Mouse (Mus musculus) heart, adult 18-20 months (tissue): ENCODE results near the gene Psmd5. TPM values are rescaled to one million over a fixed set of nuclear protein-coding genes. Genes with fewer than 3 reads are reported as not detected.
A peak's percentile ranks its signal among the peaks of the same experiment; 100 is the strongest.

Experiments used
- DNase-seq, 2 experiments: peaks; one replicate each; pipeline ENCODE4 v3.0.0; 2021 to 2022; ENCODE audit warnings: mixed read lengths in 1 of 2
- long read RNA-seq, 2 experiments: library from polyadenylated mRNA; stranded (forward); transcript quantifications; one replicate each; pipeline ENCODE4 v2.0.0; 2021
- total RNA-seq, 2 experiments: library from RNA; stranded (reverse); gene quantifications; 2 replicates each; pipeline ENCODE4 v1.2.3; 2021

Gene Psmd5
- 10 to 100 TPM; 16.7 to 18.5 TPM for total RNA-seq
- long read RNA-seq, experiment 1, full-length matches to known transcripts, result 17 of 26 reads
- long read RNA-seq, experiment 1, partial matches to known transcripts, result 0 of 26 reads
- long read RNA-seq, experiment 1, other reads (novel, unspliced or antisense), result 9 of 26 reads
- long read RNA-seq, experiment 2, full-length matches to known transcripts, result 10 of 13 reads
- long read RNA-seq, experiment 2, partial matches to known transcripts, result 0 of 13 reads
- long read RNA-seq, experiment 2, other reads (novel, unspliced or antisense), result 3 of 13 reads

- no peak for DNase-seq
Measured at GRCm38 (mm10) chr2:34874816-34875345, at the start of gene Psmd5. Gene Psmd5, minus strand, starts transcription at chr2:34874968.

DNA sequence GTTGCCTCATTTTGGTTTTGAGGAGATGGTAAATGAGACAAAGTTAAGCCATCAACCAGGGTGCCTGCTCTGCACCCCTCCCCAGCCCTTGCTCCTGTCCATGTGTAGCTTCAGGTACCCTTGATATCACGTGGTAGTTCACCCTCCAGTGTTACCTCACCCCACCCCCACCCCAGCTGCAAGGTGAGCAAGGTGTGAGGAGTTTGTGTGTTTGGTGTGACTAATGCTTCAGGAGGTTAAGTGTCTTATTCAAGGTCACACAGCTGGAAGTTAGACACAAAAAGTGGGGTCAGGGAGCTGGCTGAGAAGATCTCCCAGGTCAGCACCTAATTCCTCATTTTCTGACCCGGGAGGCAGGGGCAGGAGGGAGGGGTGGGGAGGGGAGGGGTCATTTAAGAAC, 48.0 kb upstream of the Psmd5 start:
- DNase-seq, result no peak

- no peak for DNase-seq
Measured at GRCm38 (mm10) chr2:34920144-34920543, 45.4 kb upstream of the Psmd5 start.

DNA sequence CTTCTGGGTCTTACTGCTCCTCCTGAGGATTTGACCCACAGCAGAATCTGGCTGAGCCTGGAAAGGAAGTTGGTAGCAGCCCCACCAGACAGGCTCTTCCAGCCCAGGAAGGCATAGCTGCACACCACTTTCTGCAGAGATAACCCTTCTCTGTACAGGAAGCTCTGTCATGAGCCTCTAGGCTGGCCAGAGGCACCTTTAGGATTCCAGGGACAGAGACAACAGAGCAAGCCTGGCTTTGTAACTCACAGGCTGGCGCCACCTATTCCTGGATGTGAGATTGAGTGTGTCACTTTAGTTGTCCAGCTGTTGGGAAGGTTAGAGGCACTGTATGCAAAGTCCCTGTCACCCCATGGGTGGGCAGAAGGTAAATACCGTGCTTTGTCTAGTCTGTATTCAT, 40.3 kb upstream of the Psmd5 start:
- no peak for DNase-seq

DNA sequence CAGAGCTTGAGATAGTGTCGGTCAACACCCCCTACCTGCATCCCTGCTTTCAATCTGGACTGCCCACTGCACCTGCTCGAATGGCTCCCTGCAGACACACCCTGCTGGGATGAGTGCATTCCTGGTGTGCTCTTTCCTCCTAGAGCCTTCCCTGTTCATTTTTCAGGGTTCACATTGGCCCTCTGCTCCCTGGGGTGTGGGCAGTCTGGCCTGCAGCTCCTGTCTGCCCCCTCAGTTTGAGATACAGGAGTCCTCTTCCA, 40.0 kb upstream of the Psmd5 start:
- DNase-seq, result no peak

DNA sequence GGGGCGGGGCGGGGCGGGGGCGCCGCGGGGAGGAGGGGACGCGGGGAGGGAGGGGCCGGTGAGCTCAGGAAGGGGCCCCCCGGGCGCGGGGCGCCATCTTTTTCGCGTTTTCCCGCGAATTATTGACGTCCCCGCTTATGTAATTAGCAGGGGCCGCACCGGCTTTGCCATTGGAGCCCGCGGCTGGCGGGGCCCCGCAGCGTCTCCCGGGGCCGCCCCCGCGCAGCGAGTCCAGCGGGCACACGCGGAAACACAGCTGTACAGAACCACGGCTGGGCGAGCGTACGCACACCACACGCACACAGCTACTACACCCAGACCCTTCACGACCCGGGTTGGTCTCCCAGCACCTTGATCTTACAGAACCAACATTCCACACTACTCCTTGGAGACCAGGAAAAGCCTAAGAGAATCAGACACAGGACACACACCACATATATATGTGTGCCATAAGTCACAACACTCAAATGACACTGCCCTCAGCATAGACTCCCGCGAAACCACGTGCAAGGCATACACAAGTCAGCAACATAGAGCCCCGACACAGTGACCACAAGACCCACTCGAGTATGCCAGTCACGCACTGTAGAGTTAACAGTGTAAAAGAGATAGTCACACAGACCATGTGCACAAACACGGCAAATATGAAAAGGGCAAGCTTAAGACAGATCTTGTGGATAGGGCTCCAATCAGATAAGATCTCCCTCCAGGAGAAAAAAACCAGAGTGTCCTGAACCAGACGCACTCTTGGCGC, 39.5 kb upstream of the Psmd5 start:
- DNase-seq, result peak; percentile 49 to 62

GRCm38 (mm10) chr2:34913218-34914068, 38.7 kb upstream of the Psmd5 start, which contains the start of gene Phf19:
Gene Phf19, minus strand, starts transcription at chr2:34914026.
- peak; percentile 61 to 69 for DNase-seq

GRCm38 (mm10) chr2:34912613-34913012, 37.8 kb upstream of the Psmd5 start:
- DNase-seq, result no peak

DNA sequence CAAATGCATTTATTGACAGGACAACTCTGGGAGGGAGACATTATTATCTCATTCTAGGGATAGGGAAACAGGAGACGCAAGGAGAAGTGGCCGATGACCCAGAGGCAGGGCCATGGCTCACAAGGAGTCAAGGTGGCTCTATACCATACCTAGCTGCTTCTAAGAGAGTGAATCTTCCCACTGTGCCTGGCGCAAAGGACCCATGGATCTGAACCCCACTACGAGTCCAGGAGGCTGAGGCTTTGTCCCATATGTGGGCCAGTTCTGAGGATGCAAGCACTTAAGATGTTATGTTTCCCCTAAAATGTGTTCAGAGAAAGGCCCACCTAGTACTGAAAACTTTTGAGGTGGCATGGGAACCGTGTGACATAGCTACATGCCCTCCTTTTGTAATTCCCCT, 37.1 kb upstream of the Psmd5 start:
- no peak for DNase-seq

GRCm38 (mm10) chr2:34909719-34910118, 35.0 kb upstream of the Psmd5 start:
- DNase-seq, result no peak

DNA sequence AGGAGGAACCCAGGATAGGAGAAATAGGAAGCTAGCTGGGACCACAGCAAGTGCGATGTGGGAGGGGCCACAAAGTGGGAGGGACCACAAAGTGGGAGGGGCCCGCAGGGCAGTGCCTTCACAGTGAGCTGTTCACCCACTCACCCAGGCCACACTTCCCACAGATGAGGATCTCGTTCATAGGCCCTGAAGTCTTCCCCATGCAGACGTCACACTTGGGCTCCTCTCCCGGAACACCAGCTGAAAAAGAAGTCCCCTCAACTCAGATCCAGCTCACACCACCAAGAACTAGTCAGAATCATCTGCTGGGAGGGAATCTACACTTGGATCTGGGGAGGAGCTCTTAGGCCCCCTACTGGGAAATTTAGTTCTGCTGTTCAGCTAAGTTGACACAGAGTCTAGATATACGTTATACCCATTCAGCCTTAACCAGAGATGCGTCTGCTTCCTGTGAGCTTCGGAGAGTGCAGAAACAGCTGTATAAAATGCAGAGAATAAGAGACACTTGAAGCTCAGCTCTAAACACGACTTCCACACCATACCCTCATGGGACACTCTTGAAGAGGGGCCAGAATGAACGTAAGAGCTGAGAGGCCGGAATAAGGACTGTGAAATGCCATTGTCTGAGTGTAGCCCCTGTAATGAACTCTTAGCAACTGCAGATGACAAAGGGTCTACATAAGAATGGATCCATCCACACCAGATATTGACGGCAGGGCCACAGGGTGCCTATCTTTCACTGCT, 32.3 kb upstream of the Psmd5 start:
- DNase-seq, result peak; percentile 75 to 80

DNA sequence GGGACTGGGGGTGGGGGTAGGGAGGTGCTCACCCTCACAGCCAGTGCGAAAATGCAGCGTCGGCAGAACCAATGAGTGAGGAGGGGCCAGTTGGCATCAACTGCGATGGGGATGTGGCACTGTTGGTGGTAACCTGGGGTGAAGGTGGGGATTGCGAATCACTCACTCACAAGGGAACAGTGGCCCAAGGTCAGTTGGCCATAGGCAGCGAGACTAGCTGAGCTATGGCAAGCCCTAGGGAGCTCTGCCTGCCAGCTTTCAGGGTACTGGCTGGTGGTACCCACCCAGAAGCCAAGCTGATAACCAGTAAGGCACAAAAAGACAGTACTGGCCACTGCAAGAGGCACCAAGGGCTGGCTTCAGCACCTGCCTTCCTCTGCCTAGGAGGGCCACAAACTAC, 31.7 kb upstream of the Psmd5 start:
- peak in 1 of 2 experiments; percentile 6 for DNase-seq

DNA sequence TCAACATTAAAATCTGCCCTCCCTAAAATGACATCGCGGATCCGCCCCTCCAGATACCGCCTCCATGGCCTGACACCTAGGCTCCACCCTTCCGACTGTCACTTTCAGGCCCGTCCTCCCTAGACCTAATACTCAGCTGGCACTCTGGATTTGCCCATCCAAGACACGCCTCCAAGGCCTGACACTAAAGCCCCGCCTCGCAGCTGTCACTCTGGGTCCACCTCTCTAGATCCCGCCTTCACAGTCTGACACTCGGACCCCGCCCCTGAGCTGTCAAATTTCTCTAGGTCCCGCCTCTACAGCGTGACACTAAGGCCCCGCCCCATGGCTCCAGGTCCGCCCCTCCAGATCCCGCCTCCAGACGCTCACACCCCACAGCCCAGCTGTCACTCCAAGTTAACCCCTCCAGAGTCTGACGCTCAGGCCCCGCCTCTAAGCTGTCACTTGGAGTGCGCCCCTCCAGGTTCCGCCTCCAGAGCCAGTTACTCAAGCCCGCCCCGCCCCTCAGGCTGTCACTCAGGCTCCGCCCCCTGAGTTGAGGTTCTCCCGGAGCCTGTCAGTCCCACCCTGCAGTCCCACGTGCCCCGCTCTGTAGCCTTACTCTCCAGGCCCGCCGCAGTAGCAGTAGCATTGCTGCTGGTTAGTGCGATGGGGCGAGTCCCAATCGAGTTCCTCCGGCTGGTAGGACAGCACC, 30.2 kb upstream of the Psmd5 start:
- DNase-seq, result peak; percentile 99

DNA sequence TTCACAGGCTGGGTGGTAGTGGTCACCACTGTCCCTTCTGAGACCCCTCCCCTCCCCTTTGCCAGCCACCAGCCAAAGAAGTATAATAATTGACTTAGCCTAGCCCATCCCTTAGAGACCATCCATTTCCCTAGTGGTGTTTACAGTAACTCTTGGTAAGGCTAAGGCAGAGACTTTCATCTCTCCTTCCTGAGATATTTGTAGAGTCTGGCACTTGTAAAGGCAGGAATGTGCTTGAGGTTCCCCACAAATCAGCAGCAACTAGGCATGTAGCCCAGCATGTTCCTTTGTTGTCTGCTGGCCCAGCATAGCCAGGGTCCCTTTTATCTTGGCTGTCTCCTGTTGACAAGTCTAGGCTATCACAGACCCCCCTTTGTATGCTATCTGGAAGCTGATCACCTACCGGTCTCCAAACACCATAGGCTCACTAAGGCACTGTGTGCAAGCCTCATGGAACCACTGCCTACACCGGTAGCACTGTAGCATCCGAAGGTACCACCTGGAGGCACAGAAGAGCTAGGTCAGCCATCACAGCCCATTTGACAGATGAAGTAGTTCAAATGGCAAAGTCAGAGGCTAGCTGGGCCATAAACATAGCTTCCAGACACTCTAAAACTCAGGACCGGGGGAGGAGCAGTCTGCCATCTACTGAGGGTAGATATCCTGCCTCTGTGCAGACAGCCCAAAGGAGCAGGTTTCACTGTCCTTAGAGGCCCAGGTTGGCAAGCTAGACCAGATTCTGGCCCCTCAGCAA, 29.1 kb upstream of the Psmd5 start:
- peak in 1 of 2 experiments; percentile 23 for DNase-seq

DNA sequence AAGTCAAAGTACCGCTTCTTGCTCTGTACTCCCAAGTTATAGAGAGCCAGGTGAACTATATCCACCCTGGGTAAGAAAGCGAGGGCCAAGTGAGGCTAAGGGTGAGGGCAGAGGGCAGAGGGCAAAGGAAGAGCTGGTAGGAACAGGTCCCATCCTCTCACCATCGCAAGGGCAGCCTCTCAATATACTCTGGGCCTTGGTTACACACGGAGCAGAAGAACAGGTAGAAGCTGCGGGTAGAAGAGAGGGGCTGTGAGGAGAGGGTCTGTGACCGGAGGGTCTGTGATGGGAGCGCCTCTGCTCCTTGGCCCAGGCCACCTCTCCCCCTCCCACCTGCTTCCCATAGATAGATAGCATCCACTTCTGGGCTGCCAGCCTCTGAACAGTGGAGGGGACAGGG, 28.4 kb upstream of the Psmd5 start:
- DNase-seq, result no peak

- DNase-seq, result no peak
Measured at GRCm38 (mm10) chr2:34902731-34903130, 28.0 kb upstream of the Psmd5 start.

GRCm38 (mm10) chr2:34901726-34902125, 27.0 kb upstream of the Psmd5 start:
- DNase-seq, result no peak

DNA sequence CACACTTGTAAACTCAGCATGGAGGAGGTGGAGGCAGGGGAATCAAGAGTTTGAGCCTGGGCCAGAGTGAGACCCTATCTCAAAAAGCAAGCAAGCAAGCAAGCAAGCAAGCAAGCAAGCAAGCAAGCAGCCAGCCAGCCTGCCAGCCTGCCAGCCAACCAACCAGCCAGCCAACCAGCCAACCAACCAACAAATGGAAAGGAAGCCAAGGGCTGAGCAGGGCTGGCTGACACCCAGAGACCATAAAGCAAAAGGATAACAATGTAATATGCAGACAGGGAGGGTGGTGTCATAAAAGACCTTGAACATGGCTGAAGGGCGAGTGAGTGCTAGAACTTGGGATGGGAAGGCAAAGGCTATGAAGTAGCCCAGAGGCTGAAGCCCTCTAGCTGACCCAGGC, 25.6 kb upstream of the Psmd5 start:
- DNase-seq, result no peak

DNA sequence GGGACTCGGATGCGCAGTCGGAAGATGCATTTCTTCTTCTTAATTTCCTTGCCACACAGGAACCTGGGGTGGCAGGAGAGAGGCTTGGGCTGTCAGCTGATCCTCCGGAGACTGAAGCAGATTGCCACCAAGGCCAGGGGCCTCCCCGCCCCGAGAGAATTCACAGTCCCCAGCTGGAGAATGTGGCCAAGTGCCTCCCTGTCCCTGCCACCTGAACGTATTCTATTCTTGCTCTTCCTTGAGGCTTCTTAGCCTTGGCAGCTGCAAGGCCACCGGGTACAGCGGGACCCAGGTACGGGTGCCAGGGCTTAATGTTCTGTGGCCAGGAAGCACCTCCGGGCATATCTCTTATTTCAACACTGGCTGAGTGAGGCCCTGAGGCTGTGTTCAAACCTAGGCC, 24.9 kb upstream of the Psmd5 start:
- no peak for DNase-seq

GRCm38 (mm10) chr2:34897820-34898219, 23.1 kb upstream of the Psmd5 start:
- DNase-seq, result peak; percentile 34 to 37
